Mouse (Mus musculus): ENCODE data around the gene Olfr395. TPM values are rescaled to one million over a fixed set of nuclear protein-coding genes. Genes with fewer than 3 reads are reported as not detected.

Olfr395 gene
- total RNA-seq (2023), result not detected

DNA sequence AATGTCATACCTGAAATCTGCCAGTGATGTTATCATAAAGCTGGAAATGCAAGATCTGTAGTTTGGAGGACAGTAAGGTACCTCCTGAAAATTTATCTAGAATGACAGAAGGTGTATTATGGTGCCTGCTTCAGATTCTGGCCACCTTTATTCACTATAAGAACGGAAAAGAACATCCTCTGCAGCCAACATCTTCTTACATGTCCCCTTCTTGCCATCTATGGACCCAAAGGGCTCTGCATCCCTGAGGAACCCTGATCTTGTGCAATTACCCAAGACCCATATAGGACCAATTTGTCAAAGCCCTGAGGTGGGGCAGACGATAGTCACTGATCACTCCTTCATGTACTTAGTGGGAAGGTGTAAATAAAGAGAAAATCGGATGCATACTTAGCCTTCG lies at the start of gene Olfr395:
TSS of gene Olfr395 (minus strand) at position 101 of the 400 bp plus-strand sequence.

DNA sequence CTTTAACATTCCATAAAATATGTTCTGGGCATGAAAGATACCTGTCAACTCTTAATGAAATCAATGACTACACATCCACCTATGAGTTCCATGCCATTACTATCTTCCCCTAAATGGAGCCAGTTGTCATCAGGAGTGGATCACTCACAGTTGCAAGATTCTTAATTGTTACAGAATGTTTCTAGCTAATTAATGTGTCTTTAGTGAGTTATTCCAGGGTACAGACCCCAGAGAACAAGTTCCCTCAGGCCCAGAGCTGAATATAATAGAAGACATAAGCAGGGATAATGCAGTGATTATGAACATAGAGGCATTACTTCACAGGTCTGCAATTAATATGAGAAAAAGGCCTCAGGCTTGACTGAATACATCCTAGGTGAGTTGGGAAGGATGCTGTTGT lies 27.3 kb upstream of the Olfr395 start, which contains the start of gene Olfr23:
TSS of gene Olfr23 (plus strand) at position 301 of the 400 bp plus-strand sequence.

DNA sequence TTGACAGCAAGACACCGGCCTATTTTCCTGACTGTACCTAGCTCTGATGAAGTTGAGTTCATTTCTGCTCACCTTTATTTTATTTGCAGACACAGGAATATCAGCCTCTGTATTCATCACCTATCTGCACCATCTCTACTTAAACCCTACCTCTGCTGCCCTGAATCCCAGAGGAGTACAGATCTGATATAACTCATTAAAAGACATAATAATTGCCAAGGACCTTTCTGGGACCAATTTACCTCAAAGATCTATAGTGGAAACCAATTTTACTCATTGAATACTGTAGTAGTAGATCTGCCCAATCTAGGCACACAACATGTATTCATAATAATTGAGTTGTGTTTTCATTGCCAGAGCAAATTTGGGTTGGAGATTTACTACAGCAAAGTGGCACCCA lies 18.4 kb downstream of the Olfr395 start, which contains the start of gene Olfr394:
TSS of gene Olfr394 (minus strand) at position 101 of the 400 bp plus-strand sequence.

Other genes with a start within 250 kb of the Olfr395 start
- not detected for gene Zfp735, start 220.5 kb downstream of the Olfr395 start, total RNA-seq (2023)
- not detected for gene Olfr389, start 128.6 kb downstream of the Olfr395 start, total RNA-seq (2023)
- gene Olfr390, start 126.3 kb downstream of the Olfr395 start, total RNA-seq (2023), result not detected
- gene Olfr391-ps, start 106.2 kb downstream of the Olfr395 start, total RNA-seq (2023), result not detected
- not detected for gene Olfr392, start 92.2 kb downstream of the Olfr395 start, total RNA-seq (2023)
- gene Olfr393, start 57.8 kb downstream of the Olfr395 start, total RNA-seq (2023), result not detected
- gene Olfr394, start 18.5 kb downstream of the Olfr395 start, total RNA-seq (2023), result not detected
- gene Olfr23, start 27.4 kb upstream of the Olfr395 start, total RNA-seq (2023), result not detected
- gene Olfr397, start 51.5 kb upstream of the Olfr395 start, total RNA-seq (2023), result not detected
- gene Olfr398, start 81.1 kb upstream of the Olfr395 start, total RNA-seq (2023), result not detected
- gene Olfr139, start 147.3 kb upstream of the Olfr395 start, total RNA-seq (2023), result not detected
- not detected for gene Olfr399, start 147.3 kb upstream of the Olfr395 start, total RNA-seq (2023)
- gene Zfp616, start 160.7 kb upstream of the Olfr395 start, total RNA-seq (2023), result not detected
- gene Olfr401, start 204.4 kb upstream of the Olfr395 start, total RNA-seq (2023), result not detected
- not detected for gene Olfr402, start 244.2 kb upstream of the Olfr395 start, total RNA-seq (2023)